Mouse (Mus musculus) midbrain, postnatal 0 days (tissue): ENCODE measurements at regions not wholly inside any gene's neighbourhood (a gene's known extent, or its start where the extent isn't known, plus 50 kb on each side); places are given as distances from the start of the nearest gene placed in this dataset.

Experiments used
- ATAC-seq: fragments of 200-750 bp; cut with Nextera tagmentation; 2 replicates; pipeline ENCODE4 v1.8.0; 2017; ENCODE audit warnings: moderate number of reproducible peaks, mild to moderate bottlenecking, moderate TSS enrichment, moderate library complexity; ENCODE audit not compliant: low FRiP score
- DNase-seq: peaks from one replicate; pipeline ENCODE4 v3.0.0-alpha.2; 2015; ENCODE audit warnings: low spot score
- H3K27ac ChIP-seq: fragments of 300-500 bp; sonication (generic); 2 replicates; pipeline ENCODE4 v1.5.1; 2014; ENCODE audit warnings: low read depth, mild to moderate bottlenecking, low read length, mixed read lengths
- H3K27me3 ChIP-seq: fragments of 300-500 bp; sonication (generic); 2 replicates; pipeline ENCODE4 v1.6.1; 2014; ENCODE audit warnings: low read length, control low read depth, mixed read lengths; ENCODE audit not compliant: insufficient read depth
- H3K36me3 ChIP-seq: fragments of 300-500 bp; sonication (generic); 2 replicates; pipeline ENCODE4 v1.6.1; 2014; ENCODE audit warnings: low read length, control low read depth, mixed read lengths; ENCODE audit not compliant: insufficient read depth
- H3K4me1 ChIP-seq: fragments of 300-500 bp; sonication (generic); 2 replicates; pipeline ENCODE4 v1.6.1; 2014; ENCODE audit warnings: mild to moderate bottlenecking, control low read depth, antibody characterized with exemption, low read length, mixed read lengths; ENCODE audit not compliant: insufficient read depth
- H3K4me2 ChIP-seq: fragments of 300-500 bp; sonication (generic); 2 replicates; pipeline ENCODE4 v1.6.1; 2014; ENCODE audit warnings: low read depth, mild to moderate bottlenecking, low read length, mixed read lengths; ENCODE audit not compliant: poor library complexity, severe bottlenecking
- H3K4me3 ChIP-seq: fragments of 300-500 bp; sonication (generic); 2 replicates; pipeline ENCODE4 v1.5.1; 2014; ENCODE audit warnings: low read depth, mild to moderate bottlenecking, low read length, moderate library complexity
- H3K9ac ChIP-seq: fragments of 300-500 bp; sonication (generic); replicated peaks from 2 replicates; pipeline ENCODE4 v1.6.1; 2014; ENCODE audit warnings: mild to moderate bottlenecking, low read length, moderate library complexity, mixed read lengths; ENCODE audit not compliant: poor library complexity, severe bottlenecking
- H3K9me3 ChIP-seq: fragments of 300-500 bp; sonication (generic); 2 replicates; pipeline ENCODE4 v1.6.1; 2016; ENCODE audit warnings: low read length, control low read depth
- CTCF ChIP-seq: IDR thresholded peaks from 2 replicates; pipeline ENCODE4 v1.5.1; 2016; ENCODE audit warnings: antibody characterized with exemption, mild to moderate bottlenecking
- WGBS: fragments of 180-500 bp; shearing (Covaris S2); extraction: QIAGEN DNeasy Blood & Tissue Kit; methylation state at CpG from one replicate; pipeline ENCODE4 v1.1.7; 2014; 5-methylcytosine and 5-hydroxymethylcytosine counted together

GRCm38 (mm10) chr12:106478381-106478781 lies 468.4 kb downstream of the Vrk1 start:
- Histone ChIP-seq H3K4me3 (peak overlapping the region; percentile 13), H3K9me3 (no peaks in the 10 kb centered on the region), H3K4me1 (peaks cover 2% of the 10 kb centered on the region; the same call in 1 of the 2 replicates), H3K27ac (peak overlapping the region; percentile 39), H3K4me2 (peak overlapping the region; percentile 45), H3K27me3 (no peaks in the 10 kb centered on the region; the same call in 1 of the 2 replicates), H3K9ac (0 out of 2 replicates have a peak overlapping the region, but pooled peaks have one; percentile 24), H3K36me3 (no peaks in the 10 kb centered on the region)
- ATAC-seq (no peak), DNase-seq (peak; percentile 7)
- WGBS, result under 1% methylated on average over 18 of the region's 18 CpGs
- no peak for TF ChIP-seq CTCF

- DNase-seq, result peak; percentile 42
- H3K9ac ChIP-seq, result 0 out of 2 replicates have a peak overlapping the region, but pooled peaks have one; percentile 20
- H3K27ac ChIP-seq, result peak overlapping the region; percentile 68
- no peaks in the 10 kb centered on the region for H3K27me3 ChIP-seq
- no peak for ATAC-seq
- H3K9me3 ChIP-seq, result no peaks in the 10 kb centered on the region
- H3K36me3 ChIP-seq, result no peaks in the 10 kb centered on the region
- no peak for TF ChIP-seq CTCF
- peaks cover 2% of the 10 kb centered on the region; the same call in 1 of the 2 replicates for H3K4me1 ChIP-seq
- peak overlapping the region; percentile 45 for H3K4me2 ChIP-seq
- WGBS, result 3% methylated on average over 24 of the region's 24 CpGs
- H3K4me3 ChIP-seq, result peak overlapping the region; percentile 24
Observed at GRCm38 (mm10) chr12:106479067-106479877, 469.2 kb downstream of the Vrk1 start.

GRCm38 (mm10) chr12:106479878-106480194 lies 469.8 kb downstream of the Vrk1 start:
- H3K4me1 ChIP-seq, result no peaks in the 10 kb centered on the region; the same call in 1 of the 2 replicates
- H3K9ac ChIP-seq, result 0 out of 2 replicates have a peak overlapping the region, but pooled peaks have one; percentile 20
- ATAC-seq (no peak), DNase-seq (peak; percentile 19)
- H3K36me3 ChIP-seq, result no peaks in the 10 kb centered on the region
- H3K4me3 ChIP-seq, result peak overlapping the region; percentile 24; the same call in 1 of the 2 replicates
- H3K27me3 ChIP-seq, result no peaks in the 10 kb centered on the region
- no peak for TF ChIP-seq CTCF
- H3K9me3 ChIP-seq, result no peaks in the 10 kb centered on the region
- WGBS, result 10% methylated on average over 6 of the region's 6 CpGs
- H3K4me2 ChIP-seq, result peak overlapping the region; percentile 45
- H3K27ac ChIP-seq, result peak overlapping the region; percentile 68; the same call in 1 of the 2 replicates

- Histone ChIP-seq H3K9me3 (no peaks in the 10 kb centered on the region), H3K4me3 (no peak overlapping the region), H3K36me3 (no peaks in the 10 kb centered on the region), H3K4me2 (no peak overlapping the region), H3K27ac (peak overlapping the region; percentile 38), H3K27me3 (no peaks in the 10 kb centered on the region), H3K9ac (no peak overlapping the region), H3K4me1 (no peaks in the 10 kb centered on the region)
- 26% methylated on average over 12 of the region's 12 CpGs for WGBS
- DNase-seq (peak; percentile 17), ATAC-seq (no peak)
- peak; percentile 24 for TF ChIP-seq CTCF
Observed at GRCm38 (mm10) chr12:106480281-106481060, 470.4 kb downstream of the Vrk1 start.

GRCm38 (mm10) chr12:106501622-106502327 lies 491.7 kb downstream of the Vrk1 start:
- ATAC-seq, result no peak
- no peak for TF ChIP-seq CTCF
- 41% methylated on average over 12 of the region's 12 CpGs for WGBS
- Histone ChIP-seq H3K9me3 (no peaks in the 10 kb centered on the region), H3K4me1 (no peaks in the 10 kb centered on the region), H3K27me3 (no peaks in the 10 kb centered on the region), H3K9ac (no peak overlapping the region), H3K36me3 (no peaks in the 10 kb centered on the region), H3K27ac (no peak overlapping the region), H3K4me2 (no peak overlapping the region), H3K4me3 (no peak overlapping the region)
- peak; percentile 15 for DNase-seq
